In genomic region chr11:5706874-5707529, GRCm38 (mm10) we compare ENCODE assay signal across 8 mouse cellular contexts. TPM values are rescaled to one million over a fixed set of nuclear protein-coding genes. Genes with fewer than 3 reads are reported as not detected.
DNase-seq lines count a peak whose midpoint lies in the region; ATAC-seq and TF ChIP-seq lines count a peak whose summit lies in the region.

No protein-coding gene starts in this region.

- peak; percentile 61 for ATAC-seq in forebrain, postnatal 0 days
- ATAC-seq in limb, embryonic 15.5 days (ENCODE audit: insufficient number of reproducible peaks, low FRiP score, low TSS enrichment, low read depth) = peak; percentile 66
- peak; percentile 84 for ATAC-seq in midbrain, embryonic 16.5 days

- H3K4me3 ChIP-seq in heart, embryonic 10.5 days = peak overlapping the region; percentile 99
- peak overlapping the region; percentile 97 for H3K4me3 ChIP-seq in forebrain, postnatal 0 days (ENCODE audit: low read depth, low read length)
- H3K4me3 ChIP-seq in limb, embryonic 15.5 days = peak overlapping the region; percentile 93
- peak overlapping the region; percentile 88 for H3K4me3 ChIP-seq in midbrain, embryonic 16.5 days (ENCODE audit: low read depth, low read length)

- H3K9me3 ChIP-seq in heart, embryonic 10.5 days = no peaks in the 10 kb centered on the region
- H3K9me3 ChIP-seq in forebrain, postnatal 0 days (ENCODE audit: low read length) = no peaks in the 10 kb centered on the region
- H3K9me3 ChIP-seq in limb, embryonic 15.5 days = no peaks in the 10 kb centered on the region
- no peaks in the 10 kb centered on the region for H3K9me3 ChIP-seq in midbrain, embryonic 16.5 days (replicated peaks; ENCODE audit: control insufficient read depth, low read length, poor library complexity, severe bottlenecking)

- under 1% methylated on average over 43 of the region's 43 CpGs for WGBS in heart, embryonic 10.5 days
- 5% methylated on average over 43 of the region's 43 CpGs for WGBS in forebrain, postnatal 0 days
- WGBS in limb, embryonic 15.5 days = 1% methylated on average over 43 of the region's 43 CpGs
- under 1% methylated on average over 43 of the region's 43 CpGs for WGBS in midbrain, embryonic 16.5 days

- peak overlapping the region; percentile 81 for H3K4me2 ChIP-seq in forebrain, postnatal 0 days (ENCODE audit: low read depth)
- peak overlapping the region; percentile 81 for H3K4me2 ChIP-seq in limb, embryonic 15.5 days
- H3K4me2 ChIP-seq in midbrain, embryonic 16.5 days (ENCODE audit: low read length) = peak overlapping the region; percentile 56

- H3K4me1 ChIP-seq in heart, embryonic 10.5 days = peaks cover 14% of the 10 kb centered on the region
- H3K4me1 ChIP-seq in forebrain, postnatal 0 days (ENCODE audit: insufficient read depth) = peaks cover 6% of the 10 kb centered on the region; the same call in 1 of the 2 replicates
- H3K4me1 ChIP-seq in limb, embryonic 15.5 days = peaks cover 13% of the 10 kb centered on the region
- peaks cover 11% of the 10 kb centered on the region for H3K4me1 ChIP-seq in midbrain, embryonic 16.5 days (ENCODE audit: control insufficient read depth, insufficient read depth, low read length)

- TF ChIP-seq CTCF in forebrain, postnatal 0 days (IDR thresholded peaks at IDR 0.05; ENCODE audit: low read depth) = no peak

- peak overlapping the region; percentile 98 for H3K27ac ChIP-seq in heart, embryonic 10.5 days
- peak overlapping the region; percentile 70 for H3K27ac ChIP-seq in forebrain, postnatal 0 days (ENCODE audit: low read depth, low read length)
- peak overlapping the region; percentile 82 for H3K27ac ChIP-seq in limb, embryonic 15.5 days
- peak overlapping the region; percentile 83 for H3K27ac ChIP-seq in midbrain, embryonic 16.5 days (ENCODE audit: low read length)

- DNase-seq in heart, embryonic 10.5 days (ENCODE audit: low spot score) = no peak
- no peak for DNase-seq in heart, adult 11 months
- DNase-seq in 3134 (ENCODE audit: extremely low read depth, insufficient read length, low spot score) = peak; percentile 68
- DNase-seq in T-cell, adult 2 months (ENCODE audit: low spot score) = peak; percentile 43
- no peak for DNase-seq in forebrain, postnatal 0 days
- peak; percentile 38 for DNase-seq in urinary bladder, postnatal 25 days (ENCODE audit: low spot score)

- H3K36me3 ChIP-seq in heart, embryonic 10.5 days = peaks cover 30% of the 10 kb centered on the region
- H3K36me3 ChIP-seq in forebrain, postnatal 0 days (ENCODE audit: insufficient read depth) = peaks cover 21% of the 10 kb centered on the region
- peaks cover 23% of the 10 kb centered on the region for H3K36me3 ChIP-seq in limb, embryonic 15.5 days
- 0 out of 2 replicates have a peak, but pooled peaks cover 8% of the 10 kb centered on the region for H3K36me3 ChIP-seq in midbrain, embryonic 16.5 days (ENCODE audit: control insufficient read depth, insufficient read depth, low read length)

- H3K27me3 ChIP-seq in heart, embryonic 10.5 days (ENCODE audit: insufficient read depth, poor library complexity, severe bottlenecking) = no peaks in the 10 kb centered on the region
- H3K27me3 ChIP-seq in forebrain, postnatal 0 days (ENCODE audit: insufficient read depth, low read length) = no peaks in the 10 kb centered on the region
- H3K27me3 ChIP-seq in limb, embryonic 15.5 days = no peaks in the 10 kb centered on the region
- no peaks in the 10 kb centered on the region for H3K27me3 ChIP-seq in midbrain, embryonic 16.5 days (ENCODE audit: control insufficient read depth, insufficient read depth, low read depth, low read length)

- peak overlapping the region; percentile 91 for H3K9ac ChIP-seq in forebrain, postnatal 0 days
- H3K9ac ChIP-seq in limb, embryonic 15.5 days = peak overlapping the region; percentile 95
- peak overlapping the region; percentile 88 for H3K9ac ChIP-seq in midbrain, embryonic 16.5 days (ENCODE audit: low read depth, low read length)

RNA-seq across cellular contexts. Expression of gene Mrps24, which starts 8.5 kb away (rescaled TPM):
- polyA plus RNA-seq in heart, embryonic 10.5 days (2016; fragmentation: Nextera tagmentation; extraction: Ambion mirVana) = 177 and 181 TPM in 2 replicates
- total RNA-seq in forebrain, postnatal 0 days (2014; rRNA removed) = 83.9 and 90.7 TPM in 2 replicates
- 226 and 284 TPM in 2 replicates for polyA plus RNA-seq in forebrain, postnatal 0 days (2015; fragmentation: Nextera tagmentation; extraction: Ambion mirVana)
- 164 and 170 TPM in 2 replicates for polyA plus RNA-seq in limb, embryonic 15.5 days (2015; fragmentation: Nextera tagmentation; extraction: Ambion mirVana)
- polyA plus RNA-seq in midbrain, embryonic 16.5 days (2015; fragmentation: Nextera tagmentation; extraction: Ambion mirVana) = 171 and 181 TPM in 2 replicates

RNA-seq across cellular contexts. Expression of gene Urgcp, which starts 55.2 kb away (rescaled TPM):
- polyA plus RNA-seq in heart, embryonic 10.5 days (2016; fragmentation: Nextera tagmentation; extraction: Ambion mirVana) = 21.3 and 29.9 TPM in 2 replicates
- total RNA-seq in forebrain, postnatal 0 days (2014; rRNA removed) = 39.6 and 48.1 TPM in 2 replicates
- polyA plus RNA-seq in forebrain, postnatal 0 days (2015; fragmentation: Nextera tagmentation; extraction: Ambion mirVana) = 28.4 and 33.4 TPM in 2 replicates
- 28.5 and 29.1 TPM in 2 replicates for polyA plus RNA-seq in limb, embryonic 15.5 days (2015; fragmentation: Nextera tagmentation; extraction: Ambion mirVana)
- polyA plus RNA-seq in midbrain, embryonic 16.5 days (2015; fragmentation: Nextera tagmentation; extraction: Ambion mirVana) = 33.6 and 34.4 TPM in 2 replicates

Comparison
In these comparisons a context has a peak if more than half of its experiments do, and no peak if none do; other contexts are left out.
1. DNase-seq: peak in 3134 (single experiment), T-cell, adult 2 months (single experiment) and urinary bladder, postnatal 25 days (single experiment); none in heart, embryonic 10.5 days (single experiment), heart, adult 11 months (single experiment) and forebrain, postnatal 0 days (single experiment).
2. Peak in every context shown above with its lines, with median percentiles within 50 percentile points of each other: H3K27ac ChIP-seq, H3K4me3 ChIP-seq, ATAC-seq, H3K4me2 ChIP-seq and H3K9ac ChIP-seq.